Mouse (Mus musculus): ENCODE results near the gene Kif19a. TPM values are rescaled to one million over a fixed set of nuclear protein-coding genes. Genes with fewer than 3 reads are reported as not detected.

Kif19a gene
- 1.3 and 2.2 TPM in 2 replicates for polyA plus RNA-seq (2012; rRNA removed; ENCODE audit: low replicate concordance)

GRCm38 (mm10) chr11:114764820-114765818, at the start of gene Kif19a:
Gene Kif19a, plus strand, starts transcription at chr11:114765388.

DNA sequence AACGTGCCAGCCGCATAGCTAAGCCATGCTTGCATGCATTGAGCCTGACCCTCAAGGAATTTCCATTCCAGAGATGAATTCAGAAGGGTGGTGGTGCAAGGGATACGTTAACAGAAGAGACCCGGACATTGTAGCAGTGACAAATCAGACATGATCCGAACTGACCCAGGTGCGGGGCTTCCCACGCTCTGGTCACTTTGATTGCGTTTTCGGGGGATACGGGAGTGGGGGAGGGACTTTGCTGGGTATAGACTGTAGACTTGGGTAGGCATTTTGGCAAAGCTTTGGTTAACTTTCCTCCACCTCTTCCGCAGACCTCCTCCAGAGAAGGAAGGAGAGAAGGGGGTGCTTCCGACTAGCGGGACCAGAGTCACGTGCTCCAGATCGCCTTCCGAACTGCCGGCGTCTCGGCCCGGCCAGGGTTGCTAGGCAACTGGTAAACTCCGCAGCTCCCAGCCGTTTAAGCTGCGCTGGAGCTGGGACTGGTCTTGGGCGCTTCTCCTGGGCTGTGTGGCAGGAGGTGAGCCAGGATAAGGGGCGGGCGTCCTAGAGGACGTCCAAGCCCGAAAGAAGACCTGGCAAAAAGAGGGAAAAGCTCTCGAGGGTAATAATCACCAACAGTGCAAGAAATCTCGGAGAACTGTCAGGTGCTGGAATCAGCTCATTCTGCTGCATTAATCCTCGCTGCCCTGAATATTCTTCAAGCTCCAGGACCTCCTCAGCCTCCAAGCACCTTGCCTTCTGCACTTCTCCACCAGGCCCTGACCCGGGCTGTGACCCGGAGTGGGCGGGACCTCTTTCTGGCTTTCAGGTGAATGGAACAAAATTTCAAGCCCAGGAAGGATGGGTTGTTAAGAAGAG, 38.0 kb upstream of the Kif19a start, which contains the start of gene Dnaic2:
TSS of gene Dnaic2 (plus strand) at position 444 of the 861 bp plus-strand sequence.

GRCm38 (mm10) chr11:114795848-114796322, 30.7 kb downstream of the Kif19a start, which contains the start of gene Btbd17:
Gene Btbd17, minus strand, starts transcription at chr11:114795945.

GRCm38 (mm10) chr11:114798624-114799023, 33.4 kb downstream of the Kif19a start, which contains the start of gene Gpr142:
Gene Gpr142, plus strand, starts transcription at chr11:114798924.

Other genes with a start within 250 kb of the Kif19a start
- 319 and 590 TPM in 2 replicates for gene Rpl38, start 96.9 kb upstream of the Kif19a start, polyA plus RNA-seq (2012; rRNA removed; ENCODE audit: low replicate concordance)
- 46.9 and 89.7 TPM in 2 replicates for gene Ttyh2, start 90.0 kb upstream of the Kif19a start, polyA plus RNA-seq (2012; rRNA removed; ENCODE audit: low replicate concordance)
- gene Dnaic2, start 38.0 kb upstream of the Kif19a start, polyA plus RNA-seq (2012; rRNA removed; ENCODE audit: low replicate concordance): 2.0 and 4.2 TPM in 2 replicates
- gene Btbd17, start 30.6 kb downstream of the Kif19a start, polyA plus RNA-seq (2012; rRNA removed; ENCODE audit: low replicate concordance): 0.67 and 0.78 TPM in 2 replicates
- 0.12 TPM in 1 of 2 replicates, not detected in the other for gene Gpr142, start 33.5 kb downstream of the Kif19a start, polyA plus RNA-seq (2012; rRNA removed; ENCODE audit: low replicate concordance)
- 20.8 and 50.7 TPM in 2 replicates for gene Gprc5c, start 85.8 kb downstream of the Kif19a start, polyA plus RNA-seq (2012; rRNA removed; ENCODE audit: low replicate concordance)
- gene Cd300a, start 124.7 kb downstream of the Kif19a start, polyA plus RNA-seq (2012; rRNA removed; ENCODE audit: low replicate concordance): 3.3 and 4.1 TPM in 2 replicates
- gene Cd300lb, start 169.0 kb downstream of the Kif19a start, polyA plus RNA-seq (2012; rRNA removed; ENCODE audit: low replicate concordance): 4.8 and 6.8 TPM in 2 replicates
- gene Cd300c, start 203.8 kb downstream of the Kif19a start, polyA plus RNA-seq (2012; rRNA removed; ENCODE audit: low replicate concordance): 0.54 TPM in 1 of 2 replicates, not detected in the other
- 4.3 and 5.3 TPM in 2 replicates for gene Cd300ld, start 224.5 kb downstream of the Kif19a start, polyA plus RNA-seq (2012; rRNA removed; ENCODE audit: low replicate concordance)
- gene Cd300c2, start 236.5 kb downstream of the Kif19a start, polyA plus RNA-seq (2012; rRNA removed; ENCODE audit: low replicate concordance): 6.8 and 17.5 TPM in 2 replicates